Mouse (Mus musculus): ENCODE results near the gene Erg28.

The Erg28 gene

DNA sequence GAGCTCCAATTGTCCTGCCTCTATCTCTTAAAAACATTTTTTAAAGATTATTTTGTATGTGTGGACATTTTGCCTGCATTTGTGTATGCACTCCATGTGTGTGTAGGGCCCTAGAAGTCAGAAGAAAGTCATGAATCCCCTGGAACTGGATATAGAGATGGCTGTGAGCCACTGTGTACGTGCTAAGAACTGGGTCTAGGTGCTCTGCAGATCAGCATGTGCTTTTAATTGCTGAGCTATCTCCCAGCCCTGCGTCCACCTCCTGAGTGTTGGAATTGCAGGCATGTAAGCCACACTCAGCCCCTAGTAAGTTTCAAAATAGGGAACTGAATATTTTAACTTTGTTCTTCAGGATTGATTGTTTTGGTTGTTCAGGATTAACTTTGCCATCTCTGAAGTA is 10.2 kb upstream of the Erg28 start:
- TF ChIP-seq GATA4 (IDR thresholded peaks at IDR 0.05; ENCODE audit: insufficient replicate concordance, low read length) = no peak

DNA sequence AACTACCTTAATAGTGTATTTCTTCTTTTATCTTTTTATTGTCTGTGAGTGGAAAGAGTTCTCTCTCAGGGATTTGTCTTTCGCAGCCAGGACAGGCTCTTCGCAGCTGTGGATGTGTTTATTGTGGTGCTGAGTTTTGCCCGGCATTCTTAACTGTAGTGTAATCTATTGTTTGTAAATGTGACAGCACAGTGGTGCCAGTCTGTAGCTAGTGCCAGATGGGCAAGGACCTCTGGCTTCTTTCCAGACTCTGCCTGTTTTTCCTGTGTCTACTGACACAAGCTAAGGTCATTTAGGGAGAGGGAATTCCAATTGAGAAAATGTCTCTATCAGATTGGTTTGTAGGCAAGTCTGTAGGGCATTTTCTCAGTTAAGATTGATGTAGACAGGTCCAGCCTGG is 6.3 kb upstream of the Erg28 start:
- no peak for TF ChIP-seq GATA4 (IDR thresholded peaks at IDR 0.05; ENCODE audit: insufficient replicate concordance, low read length)

DNA sequence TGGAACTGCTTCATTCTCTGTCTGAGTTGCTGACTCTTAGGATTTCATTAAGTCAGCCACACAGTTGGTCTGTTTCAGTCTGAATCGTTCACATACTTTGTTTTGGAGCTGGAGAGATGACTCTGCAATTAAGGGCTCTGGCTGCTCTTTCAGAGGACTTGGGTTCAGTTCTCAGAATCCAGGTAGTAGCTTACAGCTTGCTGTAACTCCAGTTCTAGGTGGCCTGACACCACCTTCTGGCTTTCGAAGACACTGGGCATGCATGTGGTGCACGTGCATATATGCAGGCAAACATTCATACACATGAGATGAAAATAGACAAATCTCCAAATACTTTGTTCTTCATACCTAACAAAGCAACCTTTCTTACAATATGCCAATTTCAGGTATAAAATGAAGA is 5.5 kb upstream of the Erg28 start:
- no peak for TF ChIP-seq GATA4 (IDR thresholded peaks at IDR 0.05; ENCODE audit: insufficient replicate concordance, low read length)

DNA sequence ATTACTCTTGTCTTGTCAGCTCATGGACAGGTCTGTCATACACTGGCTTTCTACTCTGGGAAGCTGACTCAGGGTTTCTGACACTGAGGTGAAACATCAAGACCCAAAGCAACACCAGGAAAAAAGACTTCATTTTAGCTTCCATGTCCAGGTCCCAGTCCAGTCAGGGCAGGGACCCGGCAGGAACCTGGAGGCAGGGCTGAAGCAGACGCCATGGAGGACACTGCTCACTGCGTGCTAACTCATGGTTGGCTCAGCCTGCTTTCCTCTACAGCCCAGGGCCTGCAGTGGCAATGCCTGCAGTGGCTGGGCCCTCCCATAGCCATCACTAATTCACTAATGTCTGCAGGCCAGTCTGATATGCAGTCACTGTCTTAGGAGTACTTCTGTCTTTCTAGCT is 4.5 kb upstream of the Erg28 start:
- TF ChIP-seq GATA4 (IDR thresholded peaks at IDR 0.05; ENCODE audit: insufficient replicate concordance, low read length) = no peak

DNA sequence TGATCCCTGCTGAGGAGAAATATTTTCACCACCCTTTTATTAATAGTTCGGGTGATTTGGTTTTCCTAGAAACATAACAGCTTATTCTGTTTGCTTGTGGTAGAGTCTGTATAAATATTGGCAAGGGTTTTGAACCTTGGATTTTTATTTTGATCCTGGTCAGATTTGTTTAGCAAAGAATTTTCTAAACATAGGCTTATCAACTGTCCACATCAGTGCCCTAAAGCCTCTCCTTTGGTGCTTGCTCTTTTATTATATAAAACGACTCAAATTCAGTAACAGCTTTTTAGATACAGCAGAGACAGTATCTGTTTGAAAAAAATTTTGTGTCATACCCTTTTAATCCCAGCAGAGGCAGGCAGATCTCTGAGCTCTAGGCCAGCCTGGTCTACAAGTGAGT is 1.5 kb upstream of the Erg28 start:
- TF ChIP-seq GATA4 (IDR thresholded peaks at IDR 0.05; ENCODE audit: insufficient replicate concordance, low read length) = no peak

DNA sequence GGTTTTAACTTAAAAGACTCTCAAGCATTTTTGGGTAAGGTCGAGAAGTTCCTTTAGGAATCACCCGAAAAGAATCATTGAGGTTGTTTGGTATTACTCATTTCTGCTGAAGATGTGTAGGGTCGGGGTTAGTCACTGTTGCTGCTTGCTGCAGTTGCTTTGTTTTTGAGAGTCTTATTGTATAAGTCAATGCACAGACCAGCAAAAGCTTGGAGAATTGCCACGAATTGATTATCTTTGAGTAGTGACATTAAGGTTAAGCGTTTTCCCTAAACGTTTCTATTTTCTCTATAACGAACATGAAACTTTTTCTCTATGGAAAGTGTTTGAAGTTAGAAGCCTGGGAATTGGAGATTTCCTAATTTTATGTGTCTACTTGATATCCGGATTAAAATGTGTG is 1.0 kb upstream of the Erg28 start:
- no peak for TF ChIP-seq GATA4 (IDR thresholded peaks at IDR 0.05; ENCODE audit: insufficient replicate concordance, low read length)

DNA sequence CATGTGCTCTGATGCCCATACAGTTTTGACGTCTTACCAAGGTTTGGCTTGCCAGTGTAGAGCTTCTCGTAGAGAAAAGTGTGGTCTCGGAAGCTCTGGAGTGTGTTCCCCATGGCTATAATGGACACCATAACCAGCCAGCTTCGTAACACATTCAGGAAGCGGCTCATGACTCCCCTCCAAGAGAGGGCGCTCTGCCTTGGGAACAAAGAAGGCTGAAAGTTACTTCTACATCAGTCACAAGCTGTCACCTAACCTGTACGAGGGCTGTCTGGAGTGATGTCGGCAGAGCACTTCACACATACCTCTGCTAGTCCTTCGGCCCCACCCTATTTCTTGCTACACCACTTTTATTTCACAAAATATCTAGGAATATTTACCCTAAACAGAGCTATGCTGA is 2.3 kb downstream of the Erg28 start:
- TF ChIP-seq GATA4 (IDR thresholded peaks at IDR 0.05; ENCODE audit: insufficient replicate concordance, low read length) = no peak

DNA sequence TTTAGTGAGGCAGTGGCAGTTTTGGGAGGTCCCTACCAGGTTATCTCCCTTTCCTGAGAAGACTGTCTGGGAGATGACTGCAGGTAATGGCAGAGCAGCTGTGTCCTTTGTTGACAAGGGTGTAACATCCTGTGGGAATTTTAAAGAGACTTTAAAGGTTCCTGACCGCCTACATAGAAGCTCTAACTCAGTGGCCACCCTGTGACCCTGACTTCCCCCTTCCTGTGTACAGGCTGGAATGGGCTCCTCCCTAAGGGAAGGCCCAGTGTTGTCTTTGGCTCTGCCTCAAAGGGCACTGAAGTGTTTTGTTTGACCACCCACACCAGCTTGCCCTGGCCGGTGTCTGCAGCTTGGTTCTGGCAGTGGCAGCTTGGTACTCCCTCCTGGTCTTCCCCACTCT is 10.8 kb downstream of the Erg28 start:
- no peak for TF ChIP-seq GATA4 (IDR thresholded peaks at IDR 0.05; ENCODE audit: insufficient replicate concordance, low read length)

DNA sequence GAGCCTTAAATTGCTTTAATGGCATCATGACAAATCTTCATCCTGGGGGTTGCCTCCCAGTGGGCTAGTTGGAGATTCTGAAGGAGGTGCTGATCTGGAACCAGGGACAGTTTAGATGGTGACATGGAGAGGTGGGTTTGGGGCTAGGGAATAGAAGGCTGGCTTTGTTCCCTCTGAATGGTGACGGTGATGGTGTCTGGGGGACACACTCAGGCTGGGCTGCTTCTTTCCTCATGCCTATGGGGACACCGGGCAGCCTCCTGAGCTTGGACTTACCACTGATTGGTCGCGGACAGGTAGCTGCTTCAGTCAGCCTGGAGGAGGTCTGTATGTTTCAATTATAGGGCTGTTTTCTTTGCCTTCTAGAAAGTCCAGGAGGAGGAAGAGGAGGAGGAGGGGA is 12.7 kb downstream of the Erg28 start:
- no peak for TF ChIP-seq GATA4 (IDR thresholded peaks at IDR 0.05; ENCODE audit: insufficient replicate concordance, low read length)

DNA sequence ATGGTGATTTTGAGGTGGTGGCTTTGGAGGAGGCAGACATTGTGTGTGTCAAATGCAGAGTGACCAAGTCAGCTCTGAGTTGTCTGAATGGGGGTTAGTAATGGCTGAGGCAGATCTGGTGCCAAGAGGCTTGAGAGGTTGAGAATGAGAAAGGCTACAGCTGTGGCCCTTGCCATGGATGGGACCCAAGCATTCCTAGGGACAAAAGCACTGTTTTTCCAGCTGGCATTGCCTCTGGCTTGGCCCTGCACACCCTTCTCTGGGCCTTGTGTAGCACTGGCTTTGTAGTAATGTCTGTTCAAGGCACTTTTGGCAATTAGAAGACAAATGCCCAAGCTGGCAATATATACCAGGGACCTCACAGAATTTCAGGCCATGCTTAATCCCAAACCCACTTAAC is 13.4 kb downstream of the Erg28 start:
- no peak for TF ChIP-seq GATA4 (IDR thresholded peaks at IDR 0.05; ENCODE audit: insufficient replicate concordance, low read length)

DNA sequence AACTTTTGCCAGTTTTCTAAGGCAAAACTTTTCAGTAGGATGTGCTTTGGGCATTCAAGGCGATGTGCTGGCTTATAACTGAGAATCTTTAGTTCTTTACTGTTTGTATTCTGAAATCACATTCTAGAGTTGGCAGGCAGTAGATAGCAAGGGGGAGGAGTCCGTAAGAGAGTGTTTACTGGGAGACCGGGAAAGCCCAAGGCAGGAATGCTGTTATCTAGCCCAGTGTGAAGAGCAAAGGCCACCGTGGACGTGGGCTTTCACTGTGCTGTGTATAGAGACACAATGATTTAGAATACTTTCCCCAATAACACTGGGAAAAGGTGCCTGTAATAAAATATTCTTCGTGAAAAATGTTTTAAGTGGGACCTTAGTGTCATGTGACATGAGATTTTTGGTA is 14.6 kb downstream of the Erg28 start:
- peak; percentile 89 for TF ChIP-seq GATA4 (IDR thresholded peaks at IDR 0.05; ENCODE audit: insufficient replicate concordance, low read length)

DNA sequence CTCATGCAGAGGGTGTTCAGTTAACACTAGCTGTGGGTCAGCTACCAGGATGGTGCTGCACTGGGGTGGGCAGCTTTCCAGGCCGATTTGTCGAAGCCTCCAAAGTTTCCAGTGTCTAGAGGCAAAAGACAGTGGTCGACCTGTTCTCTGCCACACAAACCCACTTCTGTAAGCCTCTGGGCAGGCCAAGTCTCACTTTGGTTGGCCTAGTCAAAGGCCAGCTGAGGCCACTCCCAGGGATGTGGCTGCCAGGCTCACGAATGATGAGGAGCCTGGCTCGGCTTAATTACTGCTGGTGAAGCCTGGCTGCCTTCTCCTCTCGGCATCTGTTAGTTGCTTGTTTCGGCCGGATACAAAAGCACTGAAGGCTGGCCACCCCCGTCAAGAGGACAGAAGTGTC is 24.3 kb downstream of the Erg28 start:
- TF ChIP-seq GATA4 (IDR thresholded peaks at IDR 0.05; ENCODE audit: insufficient replicate concordance, low read length) = no peak

DNA sequence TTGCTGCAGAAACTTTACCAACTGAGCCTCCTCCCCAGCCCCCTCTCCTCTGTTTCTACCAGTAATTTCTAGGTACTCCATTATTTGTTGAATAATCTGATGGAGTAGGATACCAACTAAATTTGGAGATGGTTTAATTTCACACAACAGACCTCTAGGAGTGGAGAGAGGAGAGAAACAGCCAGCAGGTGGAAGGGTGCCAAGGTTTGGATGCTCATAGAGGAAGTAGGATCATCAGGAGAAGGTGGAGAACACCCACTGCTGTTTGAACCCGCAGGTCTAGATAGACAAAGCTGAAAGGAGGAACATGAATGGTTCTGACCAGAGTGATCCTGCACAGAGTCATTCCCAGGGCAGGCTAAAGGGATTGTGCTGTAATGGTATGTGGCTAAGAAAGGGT is 28.8 kb downstream of the Erg28 start:
- TF ChIP-seq GATA4 (IDR thresholded peaks at IDR 0.05; ENCODE audit: insufficient replicate concordance, low read length) = no peak

DNA sequence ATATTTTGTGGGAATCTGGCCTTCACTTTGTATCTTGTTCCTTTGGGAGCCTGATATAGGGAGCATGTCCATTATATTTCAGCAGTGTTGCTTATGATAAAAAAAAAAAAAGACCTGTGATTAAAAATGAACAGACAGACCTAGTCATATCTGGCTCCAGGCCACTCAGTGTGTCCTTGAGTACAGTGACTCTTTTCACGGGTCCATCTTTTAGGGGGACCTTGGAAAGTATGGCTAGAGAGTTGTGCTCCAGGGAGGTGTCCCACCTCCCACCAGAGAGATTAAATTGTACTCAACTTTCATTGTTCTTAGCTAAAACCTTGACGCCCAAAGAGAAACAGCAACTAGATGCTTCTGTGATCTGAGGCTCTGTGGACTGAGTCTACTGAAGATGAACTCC is 30.3 kb downstream of the Erg28 start:
- no peak for TF ChIP-seq GATA4 (IDR thresholded peaks at IDR 0.05; ENCODE audit: insufficient replicate concordance, low read length)

DNA sequence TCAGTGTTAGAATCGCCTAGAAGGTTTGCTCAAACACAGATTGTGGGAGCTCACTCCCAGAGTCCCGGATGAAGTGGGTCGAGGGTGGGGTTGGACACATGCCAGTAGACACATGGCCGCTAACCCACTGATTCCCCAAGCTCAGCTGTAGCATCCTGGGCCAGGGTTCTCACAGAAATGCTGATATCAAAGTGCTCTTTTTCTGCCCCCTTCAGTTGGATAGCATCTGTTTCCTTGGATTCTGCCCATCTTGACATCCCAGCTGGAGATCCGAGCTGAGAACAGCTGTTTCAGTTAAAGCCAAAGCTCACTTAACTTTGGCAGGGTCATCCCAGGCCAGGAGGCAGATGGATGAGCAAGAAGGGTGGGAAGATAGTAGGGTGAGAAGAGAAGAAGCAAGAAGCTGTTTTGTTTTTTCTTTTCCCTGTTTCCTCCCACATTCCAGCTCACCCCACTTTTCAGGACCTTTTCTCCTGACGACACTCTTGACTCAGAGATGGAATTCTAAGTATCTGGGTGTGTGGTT is 31.5 kb downstream of the Erg28 start:
- TF ChIP-seq GATA4 (IDR thresholded peaks at IDR 0.05; ENCODE audit: insufficient replicate concordance, low read length) = no peak

DNA sequence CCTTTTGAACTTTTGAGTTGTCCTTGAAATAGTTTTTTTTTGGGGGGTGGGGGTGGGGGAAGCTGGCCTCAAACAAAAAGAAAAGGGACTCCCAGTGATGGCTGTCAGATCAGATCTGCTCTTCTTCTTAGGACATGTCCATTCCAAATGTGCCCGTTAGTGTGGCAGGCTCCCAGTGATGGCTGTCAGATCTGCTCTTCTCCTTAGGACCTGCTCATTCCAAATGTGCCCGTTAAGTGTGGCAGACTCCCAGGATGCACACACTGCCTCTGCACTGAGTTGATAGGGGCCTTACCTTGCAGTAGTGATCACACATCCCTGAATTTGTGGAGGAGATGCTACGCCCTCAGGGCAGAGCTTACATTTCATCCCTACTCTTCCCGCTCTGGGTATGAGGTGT is 32.2 kb downstream of the Erg28 start:
- TF ChIP-seq GATA4 (IDR thresholded peaks at IDR 0.05; ENCODE audit: insufficient replicate concordance, low read length) = no peak

DNA sequence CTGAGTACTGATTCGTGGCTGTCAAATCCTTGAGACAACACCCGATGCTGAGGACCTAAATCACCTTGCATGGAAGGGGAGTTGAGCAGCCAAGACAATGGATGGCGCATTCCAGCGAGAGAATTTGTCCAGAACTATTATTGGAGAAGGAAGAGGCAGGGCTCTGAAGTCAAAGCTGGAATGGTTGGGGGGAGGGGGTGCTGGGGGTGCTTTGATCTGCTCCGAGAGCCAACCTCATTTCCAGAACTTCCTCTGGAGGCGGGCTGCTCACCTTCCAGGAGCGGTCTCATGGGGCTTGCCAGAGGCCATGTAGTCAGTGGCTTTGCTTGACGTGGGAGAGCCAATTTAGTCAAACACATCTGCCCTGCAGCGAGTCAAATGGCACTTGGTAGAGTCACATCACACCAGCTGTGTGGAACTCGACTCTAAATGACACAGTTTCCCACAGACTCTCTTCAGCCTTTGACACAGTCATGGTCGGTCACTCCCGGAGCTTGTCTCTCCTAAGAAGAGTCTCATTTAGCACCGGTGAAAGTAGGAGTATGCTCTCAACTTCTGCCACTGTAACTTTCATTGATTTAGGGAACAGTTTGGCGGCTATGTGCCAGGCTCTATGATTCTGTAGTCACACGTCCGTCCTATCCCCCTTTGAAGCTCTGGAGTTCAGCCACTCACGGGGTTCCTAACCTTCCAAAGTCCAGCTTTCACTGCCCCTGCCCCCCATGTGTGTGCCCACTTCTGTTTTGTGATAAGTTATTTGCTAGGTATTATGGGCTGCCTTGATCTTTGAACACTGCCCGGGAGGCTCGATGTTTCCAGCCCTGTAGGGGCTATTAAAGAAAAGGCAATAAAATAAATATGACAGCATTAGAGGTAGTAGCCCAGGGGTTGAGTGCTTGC is 39.2 kb downstream of the Erg28 start:
- no peak for TF ChIP-seq GATA4 (IDR thresholded peaks at IDR 0.05; ENCODE audit: insufficient replicate concordance, low read length)
